Mouse (Mus musculus) kidney, postnatal 10 days (tissue): Measurements from ENCODE around the gene Camkk2.

Experiments
- DNase-seq: peaks from one replicate; pipeline ENCODE4 v3.0.0; 2021; ENCODE audit warnings: mixed read lengths

Gene Camkk2

DNA sequence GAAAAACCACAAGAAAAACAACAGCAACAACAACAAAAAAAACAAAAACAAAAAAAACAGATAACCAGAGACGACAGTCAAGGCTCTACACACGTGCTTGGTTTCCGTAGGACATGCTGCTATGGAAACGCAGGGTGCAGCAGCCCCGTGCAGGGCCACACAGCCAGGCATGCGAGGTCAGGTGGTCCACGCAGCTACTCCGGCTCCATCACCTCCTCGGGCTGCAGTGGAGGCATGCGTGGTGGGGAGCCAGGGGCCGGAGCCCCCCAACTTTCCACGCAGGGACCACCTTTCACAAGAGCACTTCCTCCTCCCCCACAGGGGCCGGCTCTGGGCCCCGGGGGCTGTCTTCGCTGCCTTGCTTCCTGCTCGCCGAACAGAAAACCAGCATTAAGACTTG, 45.3 kb downstream of the Camkk2 start:
- no peak for DNase-seq

GRCm38 (mm10) chr5:122731991-122732673, 47.1 kb downstream of the Camkk2 start:
- DNase-seq, result peak; percentile 62

DNA sequence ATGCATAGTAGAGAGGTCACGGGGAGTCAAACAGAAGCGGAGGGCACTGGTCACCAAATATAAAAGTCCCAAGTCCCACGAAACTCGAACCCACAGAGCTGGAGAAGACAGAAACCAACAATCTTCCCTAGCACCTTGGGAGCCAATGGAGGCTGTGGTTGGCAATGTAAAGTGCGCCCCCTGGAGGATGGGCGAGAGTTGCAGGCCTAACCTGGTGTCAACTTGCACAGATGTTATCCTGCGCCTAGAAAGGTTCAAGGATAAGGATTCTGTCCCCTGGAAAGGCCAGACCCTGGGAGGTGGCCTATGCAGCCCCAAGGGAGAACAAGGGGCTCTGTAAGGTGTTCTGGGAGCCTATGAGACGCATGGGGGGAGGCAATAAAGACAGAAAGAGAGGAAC, 47.9 kb downstream of the Camkk2 start:
- peak; percentile 77 for DNase-seq

DNA sequence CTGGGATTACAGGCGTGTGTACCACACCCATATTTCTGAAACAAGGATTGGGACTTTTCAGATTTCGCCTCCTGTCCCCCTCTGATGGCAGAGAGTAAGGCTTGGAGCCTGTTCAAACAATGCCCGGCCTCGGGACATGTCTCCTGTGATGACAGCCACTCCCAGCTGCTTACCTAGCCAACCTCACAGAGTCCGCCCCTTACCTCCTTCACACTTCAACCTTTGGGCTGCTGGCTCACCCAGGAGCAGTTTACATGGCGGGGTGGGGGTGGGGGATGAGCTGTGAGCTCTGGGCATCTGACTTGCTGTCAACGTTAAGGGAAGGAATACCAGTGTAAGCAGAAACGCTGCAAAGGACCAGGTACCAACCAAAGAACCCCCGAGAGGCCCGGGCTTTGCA, 48.4 kb downstream of the Camkk2 start:
- DNase-seq, result no peak

DNA sequence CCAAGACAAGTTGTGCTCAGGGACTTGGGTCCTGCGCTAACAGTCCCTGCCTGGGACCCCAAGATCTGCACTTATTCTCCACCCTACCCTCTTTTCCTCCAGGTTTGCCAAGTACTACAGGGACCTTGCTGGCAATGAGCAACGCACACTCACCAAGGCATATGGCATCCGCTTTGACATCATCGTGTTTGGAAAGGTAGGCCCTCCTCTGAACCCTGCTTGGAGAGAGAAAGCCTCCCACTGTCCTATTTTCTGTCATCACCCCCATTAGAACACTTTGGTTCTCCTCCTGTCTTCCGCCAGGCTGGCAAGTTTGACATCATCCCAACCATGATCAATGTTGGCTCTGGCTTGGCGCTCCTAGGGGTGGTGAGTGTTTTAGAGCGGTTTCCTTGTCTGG, 52.1 kb downstream of the Camkk2 start:
- DNase-seq, result no peak

DNA sequence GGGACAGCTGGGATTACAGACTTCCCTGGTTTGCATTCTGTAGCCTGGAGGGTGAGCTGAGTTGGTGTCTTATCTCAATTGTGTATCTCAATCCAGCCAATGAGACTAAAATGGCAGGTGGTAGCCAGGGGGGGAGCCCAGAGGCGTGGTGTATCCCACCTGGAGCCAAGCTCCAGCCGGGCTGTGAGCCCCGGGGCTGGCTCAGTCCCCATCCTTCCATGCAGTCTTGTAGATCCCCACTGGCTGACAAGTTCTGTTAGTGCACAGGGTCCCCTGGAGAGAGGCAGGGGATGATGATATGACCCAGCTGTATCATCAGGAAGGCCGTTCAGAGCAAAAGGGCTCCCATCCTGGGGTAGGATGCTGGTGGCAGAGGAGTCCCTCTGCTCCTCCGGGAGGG, 52.6 kb downstream of the Camkk2 start:
- no peak for DNase-seq

GRCm38 (mm10) chr5:122726068-122726467, 53.1 kb downstream of the Camkk2 start:
- DNase-seq, result peak; percentile 80

- no peak for DNase-seq
These were observed 53.8 kb downstream of the Camkk2 start for GRCm38 (mm10) chr5:122725453-122725852.

DNA sequence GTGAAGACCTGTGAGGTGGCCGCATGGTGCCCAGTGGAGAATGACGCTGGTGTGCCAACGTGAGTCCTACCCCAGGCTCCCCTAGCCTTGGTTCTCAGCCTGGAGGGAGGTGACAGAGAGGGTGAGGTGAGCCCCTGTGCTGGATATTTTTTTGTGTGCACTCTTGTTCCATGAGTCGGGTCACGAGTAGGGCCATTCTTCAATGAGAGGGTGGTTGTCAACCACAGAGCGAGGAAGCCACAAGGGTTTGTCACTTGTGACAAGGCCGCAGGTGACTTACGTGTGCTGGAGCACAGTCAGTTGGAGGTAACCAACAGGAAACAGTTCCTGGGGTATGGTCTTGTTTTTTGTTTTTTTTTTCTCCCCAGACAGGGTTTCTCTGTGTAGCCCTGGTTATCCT, 60.0 kb downstream of the Camkk2 start:
- no peak for DNase-seq

GRCm38 (mm10) chr5:122718400-122718799, 60.8 kb downstream of the Camkk2 start:
- DNase-seq, result peak; percentile 67

DNA sequence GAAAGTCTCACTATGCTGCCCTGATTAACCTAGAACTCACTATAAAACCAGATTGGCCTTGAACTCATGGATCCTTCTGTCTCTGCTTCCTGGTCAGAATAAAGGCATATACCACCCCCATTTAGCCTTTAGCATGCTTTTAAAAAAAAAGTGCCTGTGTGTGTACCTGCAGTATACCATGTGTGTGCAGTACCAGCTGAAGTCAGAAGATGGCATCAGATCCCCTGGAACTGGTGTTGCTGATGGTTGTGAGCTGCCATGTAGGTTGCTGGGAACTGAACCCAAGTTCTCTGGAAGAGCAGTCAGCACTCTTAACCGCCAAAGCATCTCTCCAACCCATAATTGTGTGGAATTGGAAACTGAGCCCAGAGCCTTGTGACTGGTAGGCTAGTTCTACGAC, 62.4 kb downstream of the Camkk2 start:
- DNase-seq, result no peak

DNA sequence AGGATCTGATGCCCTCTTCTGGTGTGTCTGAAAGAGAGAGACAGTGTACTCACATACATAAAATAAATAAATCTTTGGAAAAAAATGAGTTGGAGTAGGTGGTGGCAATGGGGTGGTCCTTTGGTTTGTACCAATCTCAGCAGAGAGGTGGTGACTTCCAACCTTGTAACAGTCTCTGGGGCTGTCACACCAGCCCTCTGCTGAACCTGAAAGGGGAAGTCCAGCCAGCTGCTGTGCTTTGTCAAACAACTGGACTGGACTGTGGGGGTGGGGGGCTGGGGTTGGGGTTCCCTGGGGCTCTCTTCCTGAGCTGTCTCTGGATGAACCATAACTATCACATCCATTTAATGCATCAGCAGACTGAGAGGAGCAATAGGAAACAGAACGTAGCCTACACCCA, 63.5 kb downstream of the Camkk2 start:
- DNase-seq, result no peak

DNA sequence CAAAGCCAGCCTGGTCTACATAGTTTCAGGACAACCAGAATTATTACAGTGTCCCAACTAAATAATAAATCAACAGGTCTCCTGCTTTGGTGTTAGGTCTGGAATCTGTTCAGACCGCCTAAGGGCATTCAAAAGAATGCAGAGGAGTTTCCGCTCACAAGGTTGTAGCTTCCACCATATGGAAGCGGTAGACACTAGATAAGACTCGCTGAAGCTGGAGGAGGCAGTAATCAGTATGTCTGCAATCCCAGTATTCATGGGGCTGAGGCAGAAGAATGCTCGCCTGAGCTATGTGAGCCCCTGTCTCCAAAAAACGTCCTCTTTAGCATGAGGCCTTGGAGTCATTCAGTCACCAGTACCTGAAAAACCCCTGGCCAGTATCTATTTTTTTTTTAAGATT, 70.4 kb downstream of the Camkk2 start:
- no peak for DNase-seq

DNA sequence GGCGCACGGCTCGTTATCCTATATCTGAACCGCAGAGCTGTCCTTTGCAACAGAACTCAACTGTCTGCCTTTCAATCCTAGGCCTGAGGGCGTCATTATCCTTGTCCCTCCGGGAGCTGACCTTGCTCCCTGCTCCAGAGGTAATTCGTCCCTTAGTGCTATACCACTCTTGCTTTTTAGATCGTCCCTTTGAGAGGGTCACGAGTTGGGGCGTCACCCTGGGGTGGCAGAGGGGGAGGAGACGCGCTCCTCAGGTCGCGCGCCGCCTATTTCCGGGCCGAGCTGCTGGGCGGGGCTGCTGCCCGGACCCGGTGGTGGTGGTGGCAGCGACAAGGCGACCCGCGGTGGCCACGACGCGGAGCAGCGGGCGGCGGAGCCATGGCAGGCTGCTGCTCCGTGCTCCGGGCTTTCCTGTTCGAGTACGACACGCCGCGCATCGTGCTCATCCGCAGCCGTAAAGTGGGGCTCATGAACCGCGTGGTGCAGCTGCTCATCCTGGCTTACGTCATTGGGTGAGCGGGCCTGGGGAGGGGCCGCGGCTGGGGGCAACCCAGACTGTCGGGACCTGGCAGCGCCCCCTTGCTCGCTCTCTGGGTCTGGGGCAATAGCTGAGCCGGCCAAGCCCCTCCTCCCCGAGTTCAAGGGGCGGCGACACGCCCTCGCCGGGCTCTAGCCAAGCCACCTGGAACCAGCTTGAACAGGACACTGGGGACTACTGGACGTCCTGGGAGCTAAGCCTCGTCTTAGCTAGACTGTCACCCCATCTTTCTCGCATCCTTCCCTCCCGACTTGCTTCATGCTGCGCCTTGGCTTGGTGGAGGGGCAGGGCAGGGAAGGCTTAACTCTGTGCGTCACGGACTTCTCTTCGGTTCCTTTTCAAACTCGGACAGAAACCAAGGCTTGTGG, 71.7 kb downstream of the Camkk2 start, which contains the start of gene P2rx4:
TSS of gene P2rx4 (plus strand) at position 269 of the 906 bp plus-strand sequence.
- peak; percentile 86 for DNase-seq

DNA sequence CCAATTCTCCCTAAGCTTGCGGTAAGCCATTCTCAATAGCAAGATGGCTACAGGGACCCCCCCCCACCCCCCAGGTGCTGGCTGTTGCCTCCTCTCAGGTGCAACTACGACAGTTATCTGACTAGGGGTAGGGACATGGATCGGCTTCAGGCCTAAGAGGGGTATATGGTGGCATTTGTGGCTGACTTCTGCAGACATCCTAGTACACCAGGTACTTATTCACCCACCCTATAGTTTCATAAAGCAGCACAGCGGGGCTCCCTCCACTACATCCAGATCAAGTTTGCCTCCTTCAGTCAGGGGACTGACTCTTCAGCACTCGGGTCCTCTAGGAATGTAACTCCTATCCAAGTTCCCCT, 72.3 kb downstream of the Camkk2 start:
- DNase-seq, result no peak

- no peak for DNase-seq
These were observed 74.0 kb downstream of the Camkk2 start for GRCm38 (mm10) chr5:122705174-122705573.

- no peak for DNase-seq
These were observed 74.6 kb downstream of the Camkk2 start for GRCm38 (mm10) chr5:122704571-122704970.

- DNase-seq, result no peak
These were observed 75.6 kb downstream of the Camkk2 start for GRCm38 (mm10) chr5:122703574-122703973.

DNA sequence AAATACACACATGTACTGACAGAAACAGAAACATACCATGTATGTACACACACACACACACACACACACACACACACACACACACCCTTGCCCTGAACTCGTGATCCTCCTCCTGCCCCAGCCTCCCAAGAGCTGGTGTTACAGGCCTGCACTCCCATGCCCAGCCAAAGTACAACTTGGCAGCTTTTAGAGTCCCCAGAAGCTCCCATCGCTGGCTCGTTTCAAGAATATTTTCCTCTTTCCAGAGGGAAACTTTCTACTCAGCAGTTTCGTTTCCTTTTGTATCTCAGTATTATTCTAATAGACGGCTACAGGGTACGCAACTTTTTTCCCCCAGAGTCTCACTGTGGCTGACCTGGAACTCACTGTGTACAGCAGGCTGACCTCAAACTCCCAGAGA, 77.1 kb downstream of the Camkk2 start:
- no peak for DNase-seq

- no peak for DNase-seq
These were observed 78.4 kb downstream of the Camkk2 start for GRCm38 (mm10) chr5:122700837-122701212.

GRCm38 (mm10) chr5:122700109-122700836, 78.9 kb downstream of the Camkk2 start:
- DNase-seq, result no peak

DNA sequence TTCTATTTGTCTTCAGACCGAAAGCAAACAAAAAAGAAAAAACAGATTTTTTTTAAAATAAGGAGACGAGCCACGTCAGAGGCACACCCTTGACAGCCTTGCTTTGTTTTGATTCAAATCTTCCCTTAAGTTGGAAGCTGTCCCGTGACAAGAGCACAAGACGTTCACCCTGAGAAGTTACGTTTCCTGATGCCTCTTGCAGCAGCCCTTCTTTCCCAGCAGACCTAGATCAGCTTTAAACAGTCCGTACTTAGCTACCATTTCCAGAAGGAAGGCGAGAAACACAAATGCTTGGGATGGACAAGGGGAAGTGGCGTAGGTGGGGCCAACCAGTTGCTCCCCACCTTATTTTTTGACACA, 80.5 kb downstream of the Camkk2 start:
- DNase-seq, result no peak

DNA sequence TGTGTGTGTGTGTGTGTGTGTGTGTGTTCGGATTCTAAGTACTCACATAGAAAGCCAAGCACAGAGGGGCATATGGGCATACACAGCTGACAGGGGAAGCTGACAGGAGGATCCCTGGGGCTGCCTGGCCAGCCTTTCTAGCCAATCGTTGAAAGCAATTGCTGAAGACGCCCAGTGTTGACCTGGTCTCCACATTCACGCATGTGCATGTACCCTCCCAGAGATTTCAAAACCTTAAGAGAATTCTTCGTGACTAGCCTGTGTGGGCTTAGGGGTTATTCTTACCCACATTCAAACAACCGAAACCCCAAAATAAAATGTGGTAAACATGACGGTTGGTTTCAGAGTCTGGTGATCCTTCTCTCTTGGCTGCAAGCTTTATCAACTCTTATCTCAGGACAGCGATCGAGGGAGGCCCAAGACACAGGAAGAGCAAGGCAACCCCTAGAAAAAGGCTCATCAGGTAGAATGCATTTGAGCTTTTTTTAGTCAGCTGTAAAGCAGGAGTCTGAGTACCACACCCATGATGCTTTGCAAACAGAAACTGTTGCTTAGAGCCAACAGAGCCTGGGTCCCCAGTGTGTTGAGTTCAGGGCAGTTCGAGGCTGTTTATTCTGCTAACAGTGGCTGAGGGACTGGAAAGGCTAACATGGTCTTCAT, 81.0 kb downstream of the Camkk2 start:
- no peak for DNase-seq
